Mouse (Mus musculus) neutrophil, adult 5-6 weeks (primary cell): ENCODE measurements around the gene Polr2c. TPM values are rescaled to one million over a fixed set of nuclear protein-coding genes. Genes with fewer than 3 reads are reported as not detected.
A peak's percentile ranks its signal among the peaks of the same experiment; 100 is the strongest.

ENCODE experiments used
- ATAC-seq: fragments of 151-379, 151-347 bp; 2 replicates; pipeline ENCODE4 v1.8.0; 2017; ENCODE audit warnings: mild to moderate bottlenecking, moderate TSS enrichment; ENCODE audit not compliant: insufficient number of reproducible peaks, poor library complexity, low FRiP score, severe bottlenecking; ENCODE audit errors: extremely low read depth
- total RNA-seq: library from RNA; stranded (forward); fragments of 200-1000 nt; gene quantifications from 2 replicates; pipeline ENCODE4 v1.2.3, GENCODE M21; 2017

Polr2c gene
- total RNA-seq, 1 experiment from 2014 or later = 38.9 TPM

DNA sequence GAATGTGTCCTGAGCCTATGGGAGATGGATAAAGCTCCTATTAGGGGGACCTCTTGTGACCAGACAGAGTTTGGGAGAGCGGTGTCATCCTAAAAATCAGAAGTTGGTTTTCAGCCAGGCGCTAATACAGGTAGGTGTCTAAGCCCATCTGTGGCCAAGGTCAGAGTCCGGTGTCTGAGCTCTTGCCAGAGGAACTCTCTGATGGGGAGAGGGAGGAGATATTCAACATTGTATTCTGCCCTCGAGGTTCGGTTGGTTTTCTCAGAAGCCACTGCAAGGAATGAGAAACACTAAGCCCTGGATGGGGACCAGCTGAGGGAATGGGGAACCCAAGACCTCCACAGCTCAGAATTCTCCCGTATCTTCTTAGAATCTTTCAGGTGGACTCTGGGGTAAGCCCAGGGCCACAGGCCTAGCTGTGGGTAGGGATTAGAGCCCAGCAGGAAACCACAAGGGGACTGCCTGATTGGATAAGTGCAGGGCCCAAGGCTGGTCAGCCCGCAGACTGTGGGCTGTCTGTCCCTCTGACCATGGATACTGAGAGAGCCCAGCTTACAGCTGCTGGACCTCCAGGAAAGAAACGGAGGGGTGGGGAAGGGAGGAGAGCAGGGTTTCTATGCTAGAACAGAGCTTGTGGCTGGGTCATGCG, 59.2 kb downstream of the Polr2c start:
- no peak for ATAC-seq

DNA sequence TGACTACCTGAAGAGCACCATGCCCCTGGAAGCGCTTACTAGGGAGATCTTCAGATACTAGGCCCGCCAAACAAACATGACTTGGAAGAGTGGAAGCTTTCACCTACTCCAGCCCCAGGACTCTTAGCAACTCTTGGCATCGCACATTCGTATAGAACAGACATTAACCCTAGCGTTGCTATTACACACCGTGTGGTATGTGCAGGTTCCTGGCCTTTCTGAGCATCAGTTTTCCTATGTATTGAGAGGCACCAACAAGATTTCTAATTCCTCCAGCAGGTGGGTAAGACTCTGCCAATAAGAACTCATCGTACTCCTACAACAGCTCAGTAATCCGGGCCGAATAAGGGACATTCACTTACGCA, 59.7 kb downstream of the Polr2c start:
- no peak for ATAC-seq

DNA sequence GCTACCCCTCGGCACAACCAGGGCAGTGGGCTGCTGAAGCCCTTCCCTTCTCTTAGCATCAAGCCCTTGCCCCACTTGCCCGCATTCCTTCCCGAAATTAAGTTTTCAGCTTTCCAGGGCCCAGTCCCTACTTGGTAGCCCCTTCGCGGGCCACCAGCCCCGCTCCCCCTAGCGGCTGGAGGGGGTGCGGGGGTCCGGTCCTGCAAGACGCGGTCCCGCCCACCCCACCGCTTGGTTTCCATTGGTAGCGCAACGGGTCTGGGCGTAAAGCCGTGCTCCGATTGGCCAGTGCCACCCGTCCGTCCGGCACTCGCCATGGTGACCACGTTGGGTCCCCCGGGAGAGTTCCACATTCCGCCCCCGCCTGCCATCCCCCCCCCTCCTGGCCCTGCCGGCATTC, 60.1 kb downstream of the Polr2c start:
- peak; percentile 72 for ATAC-seq

GRCm38 (mm10) chr8:94917851-94918495, 60.7 kb downstream of the Polr2c start, which contains the start of gene Ccdc102a:
TSS of gene Ccdc102a (minus strand) at chr8:94918098.
- ATAC-seq = no peak

DNA sequence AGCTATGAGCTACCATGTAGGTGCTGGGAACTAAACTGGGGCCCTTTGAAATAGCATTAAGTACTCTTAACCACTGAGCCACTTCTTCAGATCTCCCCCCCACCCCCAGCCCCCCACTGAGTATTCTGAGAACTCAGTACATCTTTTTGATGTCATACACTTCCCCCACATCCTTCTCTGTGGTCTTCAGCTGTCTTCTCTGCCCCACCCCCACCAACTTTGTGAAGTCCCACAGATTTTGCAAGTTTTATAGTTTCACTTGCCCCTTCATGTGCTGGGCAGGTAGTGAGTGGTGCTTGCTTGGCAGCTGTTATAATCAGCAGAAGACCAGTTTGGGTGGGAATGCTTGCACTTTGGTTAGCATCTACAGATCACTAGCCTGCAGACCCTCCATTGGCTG, 62.0 kb downstream of the Polr2c start:
- ATAC-seq = no peak

DNA sequence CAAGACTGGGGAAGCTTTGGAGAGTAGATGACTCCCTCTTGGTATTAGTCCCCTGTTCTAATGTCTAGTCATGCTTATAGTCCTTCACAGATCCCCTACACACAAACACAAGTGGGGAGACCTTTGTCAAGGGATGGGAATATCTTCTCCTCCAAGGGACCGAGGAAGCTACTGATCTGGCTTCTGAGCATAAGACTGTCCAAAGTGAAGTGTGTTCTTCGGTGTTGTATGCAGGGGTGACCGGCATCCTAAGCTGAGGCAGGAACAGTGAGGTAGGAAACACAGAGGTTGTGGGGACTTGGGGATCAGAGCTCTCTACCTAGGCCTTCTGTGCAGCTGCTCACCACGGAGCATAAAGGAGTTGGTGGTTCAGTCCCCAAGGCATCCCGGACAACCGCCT, 64.9 kb downstream of the Polr2c start:
- ATAC-seq = no peak

- no peak for ATAC-seq
Observed at GRCm38 (mm10) chr8:94922602-94923001, 65.4 kb downstream of the Polr2c start.

Other genes with a start within 250 kb of the Polr2c start
- 83.4 and 139 TPM in 2 replicates for gene Arl2bp, start 190.8 kb upstream of the Polr2c start, total RNA-seq
- gene Pllp, start 161.2 kb upstream of the Polr2c start, total RNA-seq = 0.25 and 0.81 TPM in 2 replicates
- not detected in 2 replicates for gene Ccl22, start 111.9 kb upstream of the Polr2c start, total RNA-seq
- not detected in 2 replicates for gene Cx3cl1, start 85.4 kb upstream of the Polr2c start, total RNA-seq
- not detected in 2 replicates for gene Ccl17, start 47.0 kb upstream of the Polr2c start, total RNA-seq
- 29.4 and 29.7 TPM in 2 replicates for gene Coq9, start 19.1 kb upstream of the Polr2c start, total RNA-seq
- 25.2 and 26.1 TPM in 2 replicates for gene Ciapin1, start 19.1 kb upstream of the Polr2c start, total RNA-seq
- 2.2 and 3.3 TPM in 2 replicates for gene Dok4, start 18.9 kb downstream of the Polr2c start, total RNA-seq
- gene Ccdc102a, start 60.6 kb downstream of the Polr2c start, total RNA-seq = 2.2 and 3.6 TPM in 2 replicates
- gene Adgrg5, start 66.2 kb downstream of the Polr2c start, total RNA-seq = 4.2 and 4.3 TPM in 2 replicates
- gene Adgrg1, start 117.3 kb downstream of the Polr2c start, total RNA-seq = 2.2 and 2.3 TPM in 2 replicates
- gene Adgrg3, start 160.2 kb downstream of the Polr2c start, total RNA-seq = 21.5 and 23.4 TPM in 2 replicates
- 0.23 TPM in 1 of 2 replicates, not detected in the other for gene Drc7, start 197.7 kb downstream of the Polr2c start, total RNA-seq
- 22.8 and 26.2 TPM in 2 replicates for gene Katnb1, start 223.7 kb downstream of the Polr2c start, total RNA-seq